Mouse (Mus musculus) kidney, postnatal 0 days (tissue): Measurements from ENCODE around the gene Add1. TPM values are rescaled to one million over a fixed set of nuclear protein-coding genes. Genes with fewer than 3 reads are reported as not detected.

Source experiments
- ATAC-seq: fragments of 200-750 bp; cut with Nextera tagmentation; replicated peaks from 2 replicates; pipeline ENCODE4 v1.8.0; 2017; ENCODE audit warnings: low read depth, moderate number of reproducible peaks, moderate TSS enrichment, moderate library complexity; ENCODE audit not compliant: low FRiP score
- DNase-seq: peaks from one replicate; pipeline ENCODE4 v3.0.0-alpha.2; 2016; ENCODE audit warnings: low spot score
- H3K27ac ChIP-seq: fragments of 300-500 bp; sonication (generic); 2 replicates; pipeline ENCODE4 v1.5.1; 2014; ENCODE audit warnings: mild to moderate bottlenecking
- H3K27me3 ChIP-seq: fragments of 300-500 bp; sonication (generic); 2 replicates; pipeline ENCODE4 v1.6.1; 2014; ENCODE audit warnings: low read length, mixed read lengths; ENCODE audit not compliant: insufficient read depth
- H3K36me3 ChIP-seq: fragments of 300-500 bp; sonication (generic); 2 replicates; pipeline ENCODE4 v1.6.1; 2014; ENCODE audit warnings: low read length, mixed read lengths; ENCODE audit not compliant: insufficient read depth
- H3K4me1 ChIP-seq: fragments of 300-500 bp; sonication (generic); replicated peaks from 2 replicates; pipeline ENCODE4 v1.6.1; 2014; ENCODE audit warnings: antibody characterized with exemption, low read length, mixed read lengths; ENCODE audit not compliant: insufficient read depth
- H3K4me2 ChIP-seq: fragments of 300-500 bp; sonication (generic); 2 replicates; pipeline ENCODE4 v1.6.1; 2014; ENCODE audit warnings: mild to moderate bottlenecking, low read length, moderate library complexity, mixed read lengths
- H3K4me3 ChIP-seq: fragments of 300-500 bp; sonication (generic); replicated peaks from 2 replicates; pipeline ENCODE4 v1.5.1; 2014; ENCODE audit warnings: low read depth, low read length
- H3K9ac ChIP-seq: fragments of 300-500 bp; sonication (generic); 2 replicates; pipeline ENCODE4 v1.6.1; 2014; ENCODE audit warnings: low read depth, low read length
- H3K9me3 ChIP-seq: fragments of 300-500 bp; sonication (generic); replicated peaks from 2 replicates; pipeline ENCODE4 v1.6.1; 2016; ENCODE audit warnings: low read length, inconsistent platforms, mixed read lengths
- CTCF ChIP-seq: IDR thresholded peaks from 2 replicates; pipeline ENCODE4 v1.5.1; 2016; ENCODE audit warnings: antibody characterized with exemption, low read depth, mild to moderate bottlenecking, moderate library complexity
- WGBS: fragments of 180-500 bp; shearing (Covaris S2); extraction: QIAGEN DNeasy Blood & Tissue Kit; methylation state at CpG from one replicate; pipeline ENCODE4 v1.1.7; 2014; 5-methylcytosine and 5-hydroxymethylcytosine counted together
- polyA plus RNA-seq: library from polyadenylated mRNA; unstranded; fragments of >200 nt; fragmentation: Nextera tagmentation; extraction: Ambion mirVana; gene quantifications from 2 replicates; pipeline ENCODE4 v1.2.1, GENCODE M21; 2015

The Add1 gene
- polyA plus RNA-seq, 1 experiment from 2014 or later: 130 TPM

DNA sequence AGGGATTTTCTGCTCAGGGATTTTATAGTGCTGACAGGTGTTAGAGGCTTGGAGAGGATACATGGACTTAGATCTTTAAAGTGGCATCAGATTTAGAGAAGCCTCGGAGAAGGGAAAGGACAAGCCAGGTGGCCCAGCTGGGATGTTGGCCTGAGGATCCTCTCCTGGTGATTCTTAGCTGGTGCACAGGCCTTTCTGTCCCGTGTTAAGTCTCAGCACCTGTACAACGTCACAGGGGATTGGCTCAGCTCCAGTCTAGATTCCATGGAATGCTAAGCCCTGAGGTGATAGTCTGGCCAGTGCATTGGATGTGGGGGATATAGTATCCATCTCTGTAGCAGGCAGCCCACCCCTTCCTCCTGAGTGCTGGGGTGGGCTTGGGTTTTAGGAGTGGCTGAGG lies 34.8 kb downstream of the Add1 start:
- WGBS: 73% methylated on average over 3 of the region's 3 CpGs
- DNase-seq (no peak), ATAC-seq (no peak)
- H3K4me1 ChIP-seq: no peaks in the 10 kb centered on the region
- no peak overlapping the region for H3K4me2 ChIP-seq
- peaks cover 47% of the 10 kb centered on the region for H3K36me3 ChIP-seq
- no peak overlapping the region for H3K9ac ChIP-seq
- H3K27ac ChIP-seq: no peak overlapping the region
- H3K27me3 ChIP-seq: no peaks in the 10 kb centered on the region
- no peaks in the 10 kb centered on the region for H3K9me3 ChIP-seq
- TF ChIP-seq CTCF: no peak
- H3K4me3 ChIP-seq: no peak overlapping the region

DNA sequence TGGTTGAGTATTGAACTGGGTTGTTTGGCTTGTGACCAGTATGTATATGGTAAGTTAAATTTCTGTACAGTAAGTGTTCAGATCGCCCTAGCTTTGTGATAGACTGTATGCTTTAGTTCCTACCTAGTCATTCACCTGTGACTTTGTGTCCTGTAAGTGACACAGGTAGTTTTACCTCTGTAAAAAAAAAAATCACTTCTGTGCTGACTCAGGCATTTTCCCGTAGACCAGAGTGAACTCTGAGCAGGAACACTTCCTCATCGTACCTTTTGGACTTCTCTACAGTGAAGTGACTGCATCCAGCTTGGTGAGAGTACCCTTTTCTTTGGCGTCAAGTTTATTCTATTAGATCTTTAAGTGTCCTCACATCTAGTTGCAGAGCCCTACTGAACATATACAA lies 36.5 kb downstream of the Add1 start:
- H3K4me3 ChIP-seq: no peak overlapping the region
- ATAC-seq (no peak), DNase-seq (no peak)
- no peak overlapping the region for H3K9ac ChIP-seq
- H3K4me1 ChIP-seq: no peaks in the 10 kb centered on the region
- no peak overlapping the region for H3K4me2 ChIP-seq
- TF ChIP-seq CTCF: no peak
- H3K36me3 ChIP-seq: peaks cover 56% of the 10 kb centered on the region
- H3K27ac ChIP-seq: no peak overlapping the region
- WGBS: 88% methylated on average over 4 of the region's 4 CpGs
- no peaks in the 10 kb centered on the region for H3K27me3 ChIP-seq
- H3K9me3 ChIP-seq: no peaks in the 10 kb centered on the region

DNA sequence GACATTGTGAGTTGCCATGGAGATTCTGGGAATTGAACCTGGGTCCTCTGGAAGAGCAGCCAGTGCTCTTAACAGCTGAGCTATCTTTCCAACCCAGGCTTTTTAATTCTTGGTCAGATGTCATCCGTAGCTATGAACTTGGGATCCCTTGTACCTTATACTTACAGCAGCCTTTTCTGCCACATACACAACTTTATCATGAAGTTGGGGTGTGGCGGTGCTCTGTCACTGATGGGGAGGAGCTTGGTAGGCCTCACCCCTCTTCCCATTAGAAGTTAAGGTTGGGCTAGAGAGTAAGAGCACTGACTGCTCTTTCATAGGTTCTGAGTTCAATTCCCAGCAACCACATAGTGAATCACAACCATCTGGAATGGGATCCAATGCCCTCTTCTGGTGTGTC lies 59.5 kb downstream of the Add1 start:
- H3K9me3 ChIP-seq: no peaks in the 10 kb centered on the region
- ATAC-seq (no peak), DNase-seq (no peak)
- H3K27me3 ChIP-seq: no peaks in the 10 kb centered on the region
- H3K4me1 ChIP-seq: peaks cover 14% of the 10 kb centered on the region; the same call in 1 of the 2 replicates
- H3K27ac ChIP-seq: no peak overlapping the region
- 94% methylated on average over 2 of the region's 2 CpGs for WGBS
- H3K9ac ChIP-seq: no peak overlapping the region
- no peak overlapping the region for H3K4me3 ChIP-seq
- H3K4me2 ChIP-seq: no peak overlapping the region
- H3K36me3 ChIP-seq: peaks cover 50% of the 10 kb centered on the region
- TF ChIP-seq CTCF: no peak

DNA sequence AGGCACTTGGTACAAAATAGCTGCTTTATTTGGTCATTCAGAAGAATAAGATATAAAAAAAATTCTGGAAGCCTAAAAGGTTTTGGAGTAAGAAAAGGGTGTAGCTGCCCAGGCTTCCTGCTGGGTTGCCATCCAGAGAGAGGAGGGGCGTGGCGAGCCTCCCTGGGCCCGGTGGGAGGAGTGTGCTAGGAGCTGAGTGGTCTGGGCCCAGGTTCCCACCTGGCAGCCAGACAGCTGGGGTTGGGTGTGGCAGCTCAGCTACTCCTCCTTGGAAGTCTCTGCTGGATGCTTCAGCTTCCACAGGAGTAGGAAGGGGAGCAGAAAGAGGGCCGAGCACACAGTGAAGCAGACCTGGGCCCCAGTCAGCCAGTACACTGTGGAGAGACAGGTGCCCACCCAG lies 60.2 kb downstream of the Add1 start:
- H3K9me3 ChIP-seq: no peaks in the 10 kb centered on the region
- no peak overlapping the region for H3K4me3 ChIP-seq
- WGBS: 73% methylated on average over 4 of the region's 4 CpGs
- H3K4me2 ChIP-seq: no peak overlapping the region
- ATAC-seq (no peak), DNase-seq (no peak)
- H3K27me3 ChIP-seq: no peaks in the 10 kb centered on the region
- TF ChIP-seq CTCF: no peak
- no peak overlapping the region for H3K9ac ChIP-seq
- peaks cover 14% of the 10 kb centered on the region; the same call in 1 of the 2 replicates for H3K4me1 ChIP-seq
- no peak overlapping the region for H3K27ac ChIP-seq
- H3K36me3 ChIP-seq: peaks cover 50% of the 10 kb centered on the region

DNA sequence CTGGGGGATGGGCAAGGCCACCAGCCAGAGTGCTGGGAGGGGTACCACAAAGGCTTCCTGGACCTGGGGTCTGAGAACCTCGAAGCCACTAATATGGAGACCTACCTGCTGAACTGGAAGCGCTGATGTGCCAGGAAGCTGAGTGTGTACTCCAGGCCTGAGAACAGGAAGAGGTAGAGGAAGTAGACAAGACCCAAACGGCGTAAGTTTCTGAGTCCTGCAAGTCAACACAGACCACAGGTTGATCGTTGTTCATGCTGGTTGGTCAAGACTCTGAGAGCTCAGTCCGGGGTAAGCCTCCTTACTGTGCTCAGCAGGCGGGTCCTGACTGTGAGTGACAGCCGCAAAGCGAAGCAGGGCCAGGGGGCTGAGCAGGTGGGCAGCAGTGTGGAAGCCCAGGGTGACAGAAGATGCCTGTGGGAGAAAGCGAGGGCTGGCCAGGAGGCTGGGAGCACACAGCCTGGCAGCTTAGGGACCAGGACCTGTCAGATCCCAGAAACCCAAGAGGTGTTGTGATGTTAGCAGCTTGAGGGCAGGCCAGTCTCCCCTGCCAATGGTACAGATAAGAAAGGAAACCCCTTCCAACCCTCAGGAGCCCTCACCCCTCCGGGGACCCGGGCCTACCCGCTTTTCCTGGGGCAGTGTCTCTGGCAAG lies 61.4 kb downstream of the Add1 start:
- ATAC-seq: no peak
- no peak for TF ChIP-seq CTCF
- no peak overlapping the region for H3K27ac ChIP-seq
- no peaks in the 10 kb centered on the region for H3K9me3 ChIP-seq
- peaks cover 53% of the 10 kb centered on the region for H3K36me3 ChIP-seq
- no peak for DNase-seq
- no peak overlapping the region for H3K4me2 ChIP-seq
- peaks cover 14% of the 10 kb centered on the region; the same call in 1 of the 2 replicates for H3K4me1 ChIP-seq
- 87% methylated on average over 13 of the region's 13 CpGs for WGBS
- no peak overlapping the region for H3K4me3 ChIP-seq
- H3K9ac ChIP-seq: no peak overlapping the region
- H3K27me3 ChIP-seq: no peaks in the 10 kb centered on the region

DNA sequence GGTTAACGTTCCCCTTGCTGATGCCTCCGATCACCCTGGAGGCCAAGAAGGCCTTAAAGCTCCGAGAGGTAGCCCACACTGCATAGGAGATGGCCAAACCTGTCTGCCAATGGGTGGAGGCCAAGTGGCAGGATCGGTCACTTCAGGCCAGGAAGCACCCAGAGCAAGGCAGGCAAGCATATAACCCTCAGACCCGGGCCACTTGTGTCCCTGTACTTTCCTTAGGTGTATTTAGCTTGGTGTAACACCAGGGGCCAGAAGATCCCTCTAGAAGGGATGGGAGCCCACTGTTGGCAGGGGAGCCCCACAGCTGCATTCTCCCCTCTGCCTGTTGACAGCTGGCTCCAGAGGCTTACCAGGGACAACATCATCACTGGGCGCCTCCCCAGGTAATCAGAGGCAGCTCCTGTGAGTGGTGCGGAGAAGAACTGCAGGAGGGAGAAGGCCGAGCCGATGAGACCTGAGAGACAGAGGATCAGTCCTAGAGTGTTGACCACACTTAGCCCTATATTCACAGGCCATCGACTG lies 62.3 kb downstream of the Add1 start:
- H3K4me2 ChIP-seq: peak overlapping the region; percentile 75
- TF ChIP-seq CTCF: no peak
- H3K4me3 ChIP-seq: peak overlapping the region; percentile 50
- H3K9me3 ChIP-seq: no peaks in the 10 kb centered on the region
- no peak for DNase-seq
- peak overlapping the region; percentile 83; the same call in 1 of the 2 replicates for H3K27ac ChIP-seq
- 61% methylated on average over 10 of the region's 10 CpGs for WGBS
- peaks cover 14% of the 10 kb centered on the region; the same call in 1 of the 2 replicates for H3K4me1 ChIP-seq
- H3K27me3 ChIP-seq: no peaks in the 10 kb centered on the region
- H3K9ac ChIP-seq: peak overlapping the region; percentile 62
- no peak for ATAC-seq
- H3K36me3 ChIP-seq: peaks cover 52% of the 10 kb centered on the region
